In the genomic region with DNA sequence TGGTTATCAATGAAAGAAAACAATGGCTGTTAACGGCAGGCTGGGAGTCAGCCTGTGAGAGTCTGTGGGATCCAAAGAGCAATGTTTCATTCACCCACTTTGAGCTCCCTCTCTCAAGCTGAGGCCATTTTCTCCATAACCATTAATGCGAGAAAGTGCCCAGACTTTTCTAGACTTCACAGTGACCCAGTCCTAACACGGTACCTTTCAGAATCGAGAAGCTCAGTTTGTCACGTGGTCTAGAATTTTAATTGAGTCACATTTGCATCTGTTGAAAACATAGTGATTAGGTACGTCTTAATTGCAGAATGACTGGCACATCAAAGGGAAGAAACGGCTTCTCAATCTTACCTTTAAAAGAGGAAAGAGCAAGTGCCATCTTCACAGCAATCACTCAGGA, we compare ENCODE assay signal across 22 mouse cellular contexts.
A peak's percentile ranks its signal among the peaks of the same experiment; 100 is the strongest.
DNase-seq lines count a peak whose midpoint lies in the region; ATAC-seq and TF ChIP-seq lines count a peak whose summit lies in the region.
"Had no signal": no experiment of that assay in that cellular context is flagged by ENCODE, and none has a peak within 500 bp of the region (broad histone marks: within the 10 kb centered on the region; RNA-seq: fewer than 3 reads in every experiment).

No protein-coding gene starts in this region.

- no peak overlapping the region for H3K4me2 ChIP-seq in midbrain, embryonic 13.5 days (replicated peaks)
- H3K4me2 ChIP-seq in forebrain, postnatal 0 days (ENCODE audit: low read depth): no peak overlapping the region
- H3K4me2 ChIP-seq: embryonic facial prominence, embryonic 12.5 days; heart, embryonic 15.5 days had no signal

- no peaks in the 10 kb centered on the region for H3K27me3 ChIP-seq in midbrain, embryonic 13.5 days
- H3K27me3 ChIP-seq in midbrain, embryonic 10.5 days (ENCODE audit: low read depth, poor library complexity, severe bottlenecking): no peaks in the 10 kb centered on the region
- H3K27me3 ChIP-seq in forebrain, postnatal 0 days (ENCODE audit: insufficient read depth, low read length): no peaks in the 10 kb centered on the region
- H3K27me3 ChIP-seq: embryonic facial prominence, embryonic 12.5 days; heart, embryonic 15.5 days had no signal

- no peak for TF ChIP-seq CTCF in forebrain, postnatal 0 days (IDR thresholded peaks at IDR 0.05; ENCODE audit: low read depth)

- no peak for ATAC-seq in midbrain, embryonic 13.5 days
- peak; percentile 50; the same call in 1 of the 2 replicates for ATAC-seq in forebrain, postnatal 0 days
- ATAC-seq: intestine, postnatal 0 days; liver, postnatal 0 days had no signal

- H3K9ac ChIP-seq in midbrain, embryonic 13.5 days (replicated peaks): no peak overlapping the region
- H3K9ac ChIP-seq in forebrain, postnatal 0 days: no peak overlapping the region
- H3K9ac ChIP-seq: embryonic facial prominence, embryonic 12.5 days; heart, embryonic 15.5 days; liver, postnatal 0 days had no signal

- WGBS in midbrain, embryonic 13.5 days: 39% methylated on average over 7 of the region's 7 CpGs
- 69% methylated on average over 7 of the region's 7 CpGs for WGBS in midbrain, embryonic 10.5 days
- 10% methylated on average over 7 of the region's 7 CpGs for WGBS in forebrain, postnatal 0 days

- H3K36me3 ChIP-seq in midbrain, embryonic 13.5 days: peaks cover 15% of the 10 kb centered on the region
- H3K36me3 ChIP-seq in midbrain, embryonic 10.5 days: peaks cover 48% of the 10 kb centered on the region
- no peaks in the 10 kb centered on the region for H3K36me3 ChIP-seq in forebrain, postnatal 0 days (ENCODE audit: insufficient read depth)

- DNase-seq in heart, adult 11 months: peak; percentile 17
- no peak for DNase-seq in heart, adult 18-20 months
- DNase-seq in midbrain, embryonic 10.5 days (ENCODE audit: low spot score): no peak
- peak; percentile 32 for DNase-seq in forebrain, postnatal 0 days
- DNase-seq in kidney, postnatal 10 days: no peak
- no peak for DNase-seq in adrenal gland, postnatal 10 days
- no peak for DNase-seq in urinary bladder, adult 18-20 months (ENCODE audit: low spot score in 2 of 2)
- DNase-seq: adrenal gland, adult 2 months; cerebellum, postnatal 10 days; gastrocnemius, postnatal 10 days; heart, adult 2 months; heart, postnatal 4 days; left cerebral cortex, postnatal 4 days; liver, postnatal 0 days; lung, postnatal 10 days; retina, postnatal 1 day; right cerebral cortex, postnatal 4 days had no signal

- H3K4me3 ChIP-seq in midbrain, embryonic 13.5 days (replicated peaks): no peak overlapping the region
- H3K4me3 ChIP-seq in midbrain, embryonic 10.5 days: no peak overlapping the region
- no peak overlapping the region for H3K4me3 ChIP-seq in forebrain, postnatal 0 days (ENCODE audit: low read depth, low read length)
- H3K4me3 ChIP-seq: embryonic facial prominence, embryonic 12.5 days; erythroblast, embryonic 14.5 days; heart, adult 2 months; heart, embryonic 15.5 days had no signal

- H3K9me3 ChIP-seq in midbrain, embryonic 13.5 days: no peaks in the 10 kb centered on the region
- no peaks in the 10 kb centered on the region for H3K9me3 ChIP-seq in midbrain, embryonic 10.5 days (replicated peaks)
- H3K9me3 ChIP-seq in forebrain, postnatal 0 days (ENCODE audit: low read length): no peaks in the 10 kb centered on the region
- H3K9me3 ChIP-seq: embryonic facial prominence, embryonic 12.5 days; heart, embryonic 15.5 days had no signal

- H3K4me1 ChIP-seq in midbrain, embryonic 13.5 days (replicated peaks): peaks cover 9% of the 10 kb centered on the region
- peaks cover 8% of the 10 kb centered on the region; the same call in 1 of the 2 replicates for H3K4me1 ChIP-seq in midbrain, embryonic 10.5 days
- H3K4me1 ChIP-seq in forebrain, postnatal 0 days (ENCODE audit: insufficient read depth): peaks cover 14% of the 10 kb centered on the region; the same call in 1 of the 2 replicates
- H3K4me1 ChIP-seq: embryonic facial prominence, embryonic 12.5 days; heart, embryonic 15.5 days had no signal

- H3K27ac ChIP-seq in midbrain, embryonic 13.5 days: peak overlapping the region; percentile 16; the same call in 1 of the 2 replicates
- H3K27ac ChIP-seq in midbrain, embryonic 10.5 days (replicated peaks): no peak overlapping the region
- peak overlapping the region; percentile 10; the same call in 1 of the 2 replicates for H3K27ac ChIP-seq in forebrain, postnatal 0 days (ENCODE audit: low read depth, low read length)
- H3K27ac ChIP-seq: embryonic facial prominence, embryonic 12.5 days; heart, adult 2 months; heart, embryonic 15.5 days had no signal

Comparison
In these comparisons a context has a peak if more than half of its experiments do, and no peak if none do; other contexts are left out.
1. DNase-seq: peak in heart, adult 11 months (single experiment) and forebrain, postnatal 0 days (single experiment); none in heart, adult 18-20 months (0 of 2), midbrain, embryonic 10.5 days (single experiment), kidney, postnatal 10 days (single experiment), adrenal gland, postnatal 10 days (single experiment) and urinary bladder, adult 18-20 months (0 of 2).